Mouse (Mus musculus) heart, postnatal 4 days (tissue): Measurements from ENCODE around the gene Cfap97. TPM values are rescaled to one million over a fixed set of nuclear protein-coding genes. Genes with fewer than 3 reads are reported as not detected.

Experiments used
- DNase-seq: peaks from one replicate; pipeline ENCODE4 v3.0.0; 2021
- total RNA-seq, 2 experiments: library from RNA; stranded (reverse); gene quantifications; 2 replicates each; pipeline ENCODE4 v1.2.3; 2021

Cfap97 gene
- total RNA-seq, 2 experiments from 2014 or later: 14.1 to 15.2 TPM

GRCm38 (mm10) chr8:46153042-46153441 is 1.5 kb downstream of the Cfap97 start:
- DNase-seq: no peak

- peak; percentile 97 for DNase-seq
These were observed 11.6 kb downstream of the Cfap97 start for GRCm38 (mm10) chr8:46162953-46163869.

- DNase-seq: no peak
These were observed 12.3 kb downstream of the Cfap97 start for GRCm38 (mm10) chr8:46163870-46164190.

GRCm38 (mm10) chr8:46173651-46174050 is 22.1 kb downstream of the Cfap97 start:
- DNase-seq: no peak

- no peak for DNase-seq
These were observed 28.6 kb downstream of the Cfap97 start for GRCm38 (mm10) chr8:46180136-46180535.

- peak; percentile 79 for DNase-seq
These were observed 33.8 kb downstream of the Cfap97 start for GRCm38 (mm10) chr8:46185361-46185760.

GRCm38 (mm10) chr8:46193100-46193499 is 41.5 kb downstream of the Cfap97 start:
- DNase-seq: no peak

- DNase-seq: no peak
These were observed 45.3 kb downstream of the Cfap97 start for GRCm38 (mm10) chr8:46196877-46197276.

GRCm38 (mm10) chr8:46197673-46198072 is 46.1 kb downstream of the Cfap97 start:
- no peak for DNase-seq

- peak; percentile 52 for DNase-seq
These were observed 50.8 kb downstream of the Cfap97 start for GRCm38 (mm10) chr8:46202350-46202749.

GRCm38 (mm10) chr8:46204301-46204700 is 52.7 kb downstream of the Cfap97 start:
- peak; percentile 43 for DNase-seq

GRCm38 (mm10) chr8:46204974-46205640 is 53.5 kb downstream of the Cfap97 start:
- no peak for DNase-seq

- no peak for DNase-seq
These were observed 54.5 kb downstream of the Cfap97 start for GRCm38 (mm10) chr8:46206107-46206506.

- peak; percentile 93 for DNase-seq
These were observed 56.8 kb downstream of the Cfap97 start for GRCm38 (mm10) chr8:46208354-46208753.

GRCm38 (mm10) chr8:46209057-46209456 is 57.5 kb downstream of the Cfap97 start:
- peak; percentile 44 for DNase-seq

- peak; percentile 99 for DNase-seq
These were observed 59.1 kb downstream of the Cfap97 start, which contains the start of gene Slc25a4 for GRCm38 (mm10) chr8:46210404-46211315. Slc25a4 (minus strand) TSS chr8:46211284.

GRCm38 (mm10) chr8:46211611-46212071 is 60.1 kb downstream of the Cfap97 start:
- peak; percentile 35 for DNase-seq

GRCm38 (mm10) chr8:46212194-46212593 is 60.6 kb downstream of the Cfap97 start:
- peak; percentile 64 for DNase-seq

GRCm38 (mm10) chr8:46213971-46214480 is 62.5 kb downstream of the Cfap97 start:
- no peak for DNase-seq

- peak; percentile 90 for DNase-seq
These were observed 65.3 kb downstream of the Cfap97 start for GRCm38 (mm10) chr8:46216838-46217237.

- peak; percentile 40 for DNase-seq
These were observed 69.0 kb downstream of the Cfap97 start for GRCm38 (mm10) chr8:46220566-46220965.

GRCm38 (mm10) chr8:46225501-46225900 is 73.9 kb downstream of the Cfap97 start:
- no peak for DNase-seq
